Mouse (Mus musculus): ENCODE results near the gene Sesn1.
"Not testable (repeated sequence)": the region's sequence is repeated elsewhere in the genome, so short reads cannot be mapped to it uniquely, and the experiment has no call there.

The Sesn1 gene

GRCm38 (mm10) chr10:41930966-41931365 is 121.2 kb downstream of the Sesn1 start:
- no peak for DNase-seq

- DNase-seq, result no peak
These were observed 122.2 kb downstream of the Sesn1 start for GRCm38 (mm10) chr10:41931962-41932361.

GRCm38 (mm10) chr10:41932943-41933342 is 123.2 kb downstream of the Sesn1 start:
- DNase-seq, result no peak

GRCm38 (mm10) chr10:41933536-41933935 is 123.8 kb downstream of the Sesn1 start:
- peak; percentile 79 for DNase-seq

- DNase-seq, result peak; percentile 88
These were observed 125.1 kb downstream of the Sesn1 start for GRCm38 (mm10) chr10:41934633-41935475.

GRCm38 (mm10) chr10:41935476-41935829 is 125.7 kb downstream of the Sesn1 start:
- DNase-seq, result no peak

- DNase-seq, result peak; percentile 74
These were observed 126.4 kb downstream of the Sesn1 start for GRCm38 (mm10) chr10:41936100-41936499.

- DNase-seq, result peak; percentile 28
These were observed 127.4 kb downstream of the Sesn1 start for GRCm38 (mm10) chr10:41937176-41937575.

GRCm38 (mm10) chr10:41939090-41939489 is 129.4 kb downstream of the Sesn1 start:
- no peak for DNase-seq

- DNase-seq, result not testable (repeated sequence)
These were observed 142.6 kb downstream of the Sesn1 start for GRCm38 (mm10) chr10:41952354-41952753.

- DNase-seq, result no peak
These were observed 143.3 kb downstream of the Sesn1 start for GRCm38 (mm10) chr10:41952850-41953527.

GRCm38 (mm10) chr10:41953528-41953864 is 143.8 kb downstream of the Sesn1 start:
- no peak for DNase-seq

GRCm38 (mm10) chr10:41957421-41958225 is 147.9 kb downstream of the Sesn1 start:
- no peak for DNase-seq

Data from lung, postnatal 10 days (tissue).